Mouse (Mus musculus) cerebellum, adult (tissue): ENCODE measurements around the gene Samd3.

Experiments
- ATAC-seq: cut with Nextera tagmentation; 2 replicates; pipeline ENCODE4 v1.9.2; 2017; ENCODE audit warnings: mild to moderate bottlenecking, moderate library complexity, mixed read lengths; ENCODE audit not compliant: insufficient number of reproducible peaks, low FRiP score, low TSS enrichment

The Samd3 gene

DNA sequence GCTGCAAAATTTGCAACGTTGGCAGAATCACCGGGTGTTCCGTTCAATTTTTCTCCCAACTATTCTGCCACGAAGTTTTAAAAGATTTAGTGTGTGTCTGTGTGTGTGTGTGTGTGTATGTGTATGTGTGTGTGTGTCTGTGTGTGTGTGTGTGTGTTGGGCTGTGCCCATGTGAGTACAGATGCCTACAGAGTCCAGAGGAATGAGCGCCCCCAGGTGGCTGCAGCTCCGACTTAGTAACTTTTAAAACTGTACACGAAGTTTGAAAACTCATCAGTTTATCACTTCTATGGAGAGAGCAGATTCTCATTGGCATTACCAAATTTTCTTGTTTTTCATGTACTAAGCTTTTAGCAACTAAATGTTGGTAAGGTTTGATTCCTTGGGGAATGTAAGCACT, 68.1 kb downstream of the Samd3 start:
- ATAC-seq = no peak

- ATAC-seq = no peak
Observed at GRCm38 (mm10) chr10:26302336-26302735, 72.8 kb downstream of the Samd3 start.

DNA sequence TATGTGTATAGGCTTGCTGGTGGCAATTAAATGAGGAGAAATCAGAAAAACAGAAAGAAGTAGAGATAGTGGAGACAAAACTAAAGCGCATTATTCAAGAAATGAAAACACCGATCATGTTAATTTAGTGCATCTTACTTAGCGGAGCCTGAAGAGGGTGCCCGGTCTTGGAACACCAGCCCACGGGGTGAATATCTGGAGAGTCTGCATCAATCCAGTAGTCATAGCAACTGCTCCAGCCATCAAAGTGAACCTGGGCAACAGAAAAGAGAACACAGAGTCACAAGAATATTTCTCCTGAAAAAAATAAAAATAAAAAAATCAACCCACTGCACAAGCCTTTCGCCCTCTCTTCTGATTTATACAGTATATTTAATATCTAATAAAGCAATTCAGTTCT, 74.0 kb downstream of the Samd3 start:
- no peak for ATAC-seq

DNA sequence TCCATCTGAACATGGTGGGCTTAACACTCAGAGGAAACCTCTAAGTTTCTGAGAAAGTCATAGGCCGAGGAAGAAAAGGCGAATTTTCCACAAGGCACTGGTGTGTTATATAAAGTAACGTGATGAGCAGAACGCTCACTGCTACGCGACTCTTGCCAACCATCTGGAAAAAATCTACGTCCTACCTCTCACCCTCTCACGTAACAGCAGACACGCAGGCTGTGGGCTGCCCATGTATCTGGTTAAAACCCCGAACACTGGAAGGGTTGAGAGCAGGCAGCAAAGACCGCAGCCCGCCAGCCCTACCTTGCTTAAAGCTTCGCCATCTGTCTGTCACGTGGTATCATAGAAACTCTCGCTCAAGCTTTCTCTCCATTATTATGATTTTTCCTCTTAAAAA, 84.8 kb downstream of the Samd3 start:
- ATAC-seq = no peak

GRCm38 (mm10) chr10:26320679-26321078, 91.2 kb downstream of the Samd3 start:
- ATAC-seq = no peak
